Mouse (Mus musculus): ENCODE data around the gene Psd. TPM values are rescaled to one million over a fixed set of nuclear protein-coding genes. Genes with fewer than 3 reads are reported as not detected.
A peak's percentile ranks its signal among the peaks of the same experiment; 100 is the strongest.

The Psd gene
- polyA plus RNA-seq, 1 experiment from 2014 or later: 146 TPM

GRCm38 (mm10) chr19:46311341-46311740 lies 15.6 kb downstream of the Psd start:
- no peak overlapping the region for H3K4me3 ChIP-seq (ENCODE audit: low read depth, low read length)
- ATAC-seq: no peak
- H3K27me3 ChIP-seq (ENCODE audit: control insufficient read depth, insufficient read depth, low read depth, low read length): peaks cover 27% of the 10 kb centered on the region
- H3K9ac ChIP-seq (ENCODE audit: low read depth, low read length): no peak overlapping the region
- H3K4me1 ChIP-seq (ENCODE audit: control insufficient read depth, insufficient read depth, low read length): peaks cover 16% of the 10 kb centered on the region
- peaks cover 16% of the 10 kb centered on the region for H3K36me3 ChIP-seq (ENCODE audit: control insufficient read depth, insufficient read depth, low read length)
- no peak overlapping the region for H3K4me2 ChIP-seq (ENCODE audit: low read length)
- WGBS: 89% methylated on average over 9 of the region's 9 CpGs
- H3K27ac ChIP-seq (ENCODE audit: low read length): no peak overlapping the region
- no peaks in the 10 kb centered on the region for H3K9me3 ChIP-seq (replicated peaks; ENCODE audit: control insufficient read depth, low read length, poor library complexity, severe bottlenecking)

GRCm38 (mm10) chr19:46310312-46310865 lies 16.6 kb downstream of the Psd start:
- H3K4me1 ChIP-seq (ENCODE audit: control insufficient read depth, insufficient read depth, low read length): peaks cover 11% of the 10 kb centered on the region
- WGBS: 93% methylated on average over 12 of the region's 12 CpGs
- H3K27me3 ChIP-seq (ENCODE audit: control insufficient read depth, insufficient read depth, low read depth, low read length): peaks cover 30% of the 10 kb centered on the region
- H3K4me3 ChIP-seq (ENCODE audit: low read depth, low read length): no peak overlapping the region
- ATAC-seq: no peak
- no peaks in the 10 kb centered on the region for H3K9me3 ChIP-seq (replicated peaks; ENCODE audit: control insufficient read depth, low read length, poor library complexity, severe bottlenecking)
- H3K9ac ChIP-seq (ENCODE audit: low read depth, low read length): no peak overlapping the region
- no peak overlapping the region for H3K4me2 ChIP-seq (ENCODE audit: low read length)
- no peak overlapping the region for H3K27ac ChIP-seq (ENCODE audit: low read length)
- H3K36me3 ChIP-seq (ENCODE audit: control insufficient read depth, insufficient read depth, low read length): peaks cover 16% of the 10 kb centered on the region

- Histone ChIP-seq H3K9ac (ENCODE audit: low read depth, low read length) (no peak overlapping the region), H3K27me3 (ENCODE audit: control insufficient read depth, insufficient read depth, low read depth, low read length) (peaks cover 33% of the 10 kb centered on the region), H3K4me2 (ENCODE audit: low read length) (no peak overlapping the region), H3K4me1 (ENCODE audit: control insufficient read depth, insufficient read depth, low read length) (peaks cover 16% of the 10 kb centered on the region), H3K4me3 (ENCODE audit: low read depth, low read length) (no peak overlapping the region), H3K36me3 (ENCODE audit: control insufficient read depth, insufficient read depth, low read length) (peaks cover 16% of the 10 kb centered on the region), H3K27ac (ENCODE audit: low read length) (no peak overlapping the region), H3K9me3 (replicated peaks; ENCODE audit: control insufficient read depth, low read length, poor library complexity, severe bottlenecking) (no peaks in the 10 kb centered on the region)
- peak; percentile 10; the same call in 1 of the 2 replicates for ATAC-seq
- WGBS: 81% methylated on average over 21 of the region's 21 CpGs
Observed at GRCm38 (mm10) chr19:46309651-46310305, 17.2 kb downstream of the Psd start.

- Histone ChIP-seq H3K4me2 (ENCODE audit: low read length) (peak overlapping the region; percentile 94), H3K27me3 (ENCODE audit: control insufficient read depth, insufficient read depth, low read depth, low read length) (peaks cover 30% of the 10 kb centered on the region), H3K36me3 (ENCODE audit: control insufficient read depth, insufficient read depth, low read length) (peaks cover 16% of the 10 kb centered on the region), H3K9ac (ENCODE audit: low read depth, low read length) (peak overlapping the region; percentile 73), H3K27ac (ENCODE audit: low read length) (no peak overlapping the region), H3K4me3 (ENCODE audit: low read depth, low read length) (peak overlapping the region; percentile 48), H3K4me1 (ENCODE audit: control insufficient read depth, insufficient read depth, low read length) (peaks cover 22% of the 10 kb centered on the region), H3K9me3 (replicated peaks; ENCODE audit: control insufficient read depth, low read length, poor library complexity, severe bottlenecking) (no peaks in the 10 kb centered on the region)
- WGBS: under 1% methylated on average over 47 of the region's 47 CpGs
- peak; percentile 64 for ATAC-seq
Observed at GRCm38 (mm10) chr19:46308706-46309435, 18.1 kb downstream of the Psd start.

GRCm38 (mm10) chr19:46308303-46308702 lies 18.7 kb downstream of the Psd start:
- H3K9ac ChIP-seq (ENCODE audit: low read depth, low read length): peak overlapping the region; percentile 73
- no peak for ATAC-seq
- WGBS: 59% methylated on average over 16 of the region's 16 CpGs

GRCm38 (mm10) chr19:46307781-46308180 lies 19.2 kb downstream of the Psd start:
- H3K36me3 ChIP-seq (ENCODE audit: control insufficient read depth, insufficient read depth, low read length): peaks cover 9% of the 10 kb centered on the region
- H3K4me3 ChIP-seq (ENCODE audit: low read depth, low read length): no peak overlapping the region
- no peaks in the 10 kb centered on the region for H3K9me3 ChIP-seq (replicated peaks; ENCODE audit: control insufficient read depth, low read length, poor library complexity, severe bottlenecking)
- WGBS: 81% methylated on average over 16 of the region's 16 CpGs
- H3K27me3 ChIP-seq (ENCODE audit: control insufficient read depth, insufficient read depth, low read depth, low read length): peaks cover 29% of the 10 kb centered on the region
- H3K27ac ChIP-seq (ENCODE audit: low read length): no peak overlapping the region
- ATAC-seq: no peak
- peaks cover 22% of the 10 kb centered on the region for H3K4me1 ChIP-seq (ENCODE audit: control insufficient read depth, insufficient read depth, low read length)
- no peak overlapping the region for H3K9ac ChIP-seq (ENCODE audit: low read depth, low read length)
- H3K4me2 ChIP-seq (ENCODE audit: low read length): no peak overlapping the region

More at GRCm38 (mm10) chr19:46308303-46308702, 18.7 kb downstream of the Psd start:
- peaks cover 22% of the 10 kb centered on the region for H3K4me1 ChIP-seq (ENCODE audit: control insufficient read depth, insufficient read depth, low read length)
- peak overlapping the region; percentile 48; the same call in 1 of the 2 replicates for H3K4me3 ChIP-seq (ENCODE audit: low read depth, low read length)
- H3K27ac ChIP-seq (ENCODE audit: low read length): no peak overlapping the region
- no peaks in the 10 kb centered on the region for H3K9me3 ChIP-seq (replicated peaks; ENCODE audit: control insufficient read depth, low read length, poor library complexity, severe bottlenecking)
- H3K4me2 ChIP-seq (ENCODE audit: low read length): peak overlapping the region; percentile 94
- H3K36me3 ChIP-seq (ENCODE audit: control insufficient read depth, insufficient read depth, low read length): peaks cover 14% of the 10 kb centered on the region
- H3K27me3 ChIP-seq (ENCODE audit: control insufficient read depth, insufficient read depth, low read depth, low read length): peaks cover 29% of the 10 kb centered on the region

GRCm38 (mm10) chr19:46306751-46307289 lies 20.1 kb downstream of the Psd start:
- H3K9ac ChIP-seq (ENCODE audit: low read depth, low read length): no peak overlapping the region
- H3K4me3 ChIP-seq (ENCODE audit: low read depth, low read length): no peak overlapping the region
- WGBS: 90% methylated on average over 9 of the region's 9 CpGs
- no peak overlapping the region for H3K27ac ChIP-seq (ENCODE audit: low read length)
- H3K9me3 ChIP-seq (replicated peaks; ENCODE audit: control insufficient read depth, low read length, poor library complexity, severe bottlenecking): no peaks in the 10 kb centered on the region
- H3K4me2 ChIP-seq (ENCODE audit: low read length): no peak overlapping the region
- peaks cover 22% of the 10 kb centered on the region for H3K4me1 ChIP-seq (ENCODE audit: control insufficient read depth, insufficient read depth, low read length)
- H3K27me3 ChIP-seq (ENCODE audit: control insufficient read depth, insufficient read depth, low read depth, low read length): peaks cover 29% of the 10 kb centered on the region
- H3K36me3 ChIP-seq (ENCODE audit: control insufficient read depth, insufficient read depth, low read length): peaks cover under 1% of the 10 kb centered on the region; the same call in 1 of the 2 replicates
- ATAC-seq: no peak

GRCm38 (mm10) chr19:46306268-46306610 lies 20.7 kb downstream of the Psd start:
- 61% methylated on average over 5 of the region's 5 CpGs for WGBS
- Histone ChIP-seq H3K4me3 (ENCODE audit: low read depth, low read length) (no peak overlapping the region), H3K4me1 (ENCODE audit: control insufficient read depth, insufficient read depth, low read length) (peaks cover 22% of the 10 kb centered on the region), H3K9ac (ENCODE audit: low read depth, low read length) (no peak overlapping the region), H3K4me2 (ENCODE audit: low read length) (peak overlapping the region; percentile 80), H3K27me3 (ENCODE audit: control insufficient read depth, insufficient read depth, low read depth, low read length) (peaks cover 29% of the 10 kb centered on the region), H3K27ac (ENCODE audit: low read length) (no peak overlapping the region), H3K9me3 (replicated peaks; ENCODE audit: control insufficient read depth, low read length, poor library complexity, severe bottlenecking) (no peaks in the 10 kb centered on the region), H3K36me3 (ENCODE audit: control insufficient read depth, insufficient read depth, low read length) (no peaks in the 10 kb centered on the region; the same call in 1 of the 2 replicates)
- no peak for ATAC-seq
